Mouse (Mus musculus): ENCODE data around the gene Ltb4r1.

- TF ChIP-seq CTCF (conservative IDR thresholded peaks at IDR 0.05; ENCODE audit: low read length), result no peak
- no peak for TF ChIP-seq NANOG (IDR thresholded peaks at IDR 0.05; ENCODE audit: borderline replicate concordance, low read length)
Observed at GRCm38 (mm10) chr14:55723433-55723832, 42.3 kb upstream of the Ltb4r1 start.
